Mouse (Mus musculus) adrenal gland (tissue): ENCODE measurements around the gene Sele.

Experiments
- intact Hi-C: fragments of 180-260 bp; cut with DNase I; formaldehyde crosslinking; loops from one replicate; pipeline ENCODE4 v1.15.1; 2025

The Sele gene

GRCm38 (mm10) chr1:164071111-164071510 is 23.1 kb downstream of the Sele start:
- intact Hi-C loops, result no loop called here

DNA sequence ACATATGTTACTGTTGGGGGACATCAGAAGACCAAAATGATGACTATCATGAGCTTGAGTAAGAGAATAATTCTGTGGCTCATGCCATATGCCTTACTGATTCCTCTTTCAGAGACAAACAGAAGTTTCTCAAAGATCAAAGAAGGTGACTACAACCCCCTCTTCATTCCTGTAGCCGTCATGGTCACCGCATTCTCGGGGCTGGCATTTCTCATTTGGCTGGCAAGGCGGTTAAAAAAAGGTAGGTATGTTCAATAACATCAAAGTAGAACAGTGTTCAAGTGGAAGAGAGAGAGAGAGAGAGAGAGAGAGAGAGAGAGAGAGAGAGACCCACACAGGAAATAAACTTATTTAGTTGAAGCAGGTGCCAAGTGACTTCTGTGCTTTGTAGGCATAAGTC is 24.0 kb downstream of the Sele start:
- intact Hi-C loops, result no loop called here

GRCm38 (mm10) chr1:164073091-164073490 is 25.1 kb downstream of the Sele start:
- intact Hi-C loops, result no loop called here

DNA sequence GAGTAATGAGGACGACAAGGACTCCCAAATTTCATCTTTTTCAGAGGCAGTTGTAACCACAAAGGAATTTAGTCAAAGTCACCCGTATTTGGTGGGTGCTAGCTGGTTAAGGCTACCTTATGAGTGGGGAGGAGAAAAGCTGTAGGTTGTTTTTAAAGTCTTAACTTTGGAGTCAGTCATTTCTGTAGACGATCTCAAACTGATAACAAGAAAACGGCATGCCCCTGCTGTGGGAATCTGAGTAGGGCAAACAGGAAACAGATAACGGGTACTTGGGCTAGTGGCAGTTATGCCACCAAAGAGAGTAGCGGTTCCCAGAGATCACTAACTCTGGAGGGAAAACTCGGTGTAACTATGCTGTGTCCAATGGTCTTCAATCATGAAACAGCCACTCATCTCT is 25.8 kb downstream of the Sele start:
- intact Hi-C loops, result no loop called here

DNA sequence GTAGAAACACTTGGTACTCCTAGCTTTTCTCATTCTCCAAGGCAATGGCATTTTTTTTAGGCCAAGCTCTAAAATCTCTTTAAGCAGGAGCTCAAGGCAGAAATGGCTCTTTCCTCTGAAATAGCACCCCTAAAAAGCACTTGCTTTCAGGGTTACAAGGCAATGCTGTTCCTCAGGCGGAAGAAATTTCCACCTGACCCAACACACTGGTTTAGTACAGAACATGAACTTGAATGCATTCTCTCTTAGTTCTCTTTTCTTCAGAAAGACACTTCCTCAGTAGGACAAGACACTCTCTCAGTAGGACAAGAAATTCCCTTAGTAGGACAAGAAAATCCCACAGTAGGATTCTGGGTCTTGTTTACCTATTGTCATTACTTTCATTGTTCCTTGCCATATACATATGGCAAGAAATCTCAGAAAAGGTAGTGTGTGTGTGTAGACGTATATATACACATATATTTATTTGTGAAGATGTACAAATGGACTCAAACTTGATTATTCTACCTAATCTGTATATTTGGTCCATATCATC is 26.6 kb downstream of the Sele start:
- intact Hi-C loops, result no loop called here

DNA sequence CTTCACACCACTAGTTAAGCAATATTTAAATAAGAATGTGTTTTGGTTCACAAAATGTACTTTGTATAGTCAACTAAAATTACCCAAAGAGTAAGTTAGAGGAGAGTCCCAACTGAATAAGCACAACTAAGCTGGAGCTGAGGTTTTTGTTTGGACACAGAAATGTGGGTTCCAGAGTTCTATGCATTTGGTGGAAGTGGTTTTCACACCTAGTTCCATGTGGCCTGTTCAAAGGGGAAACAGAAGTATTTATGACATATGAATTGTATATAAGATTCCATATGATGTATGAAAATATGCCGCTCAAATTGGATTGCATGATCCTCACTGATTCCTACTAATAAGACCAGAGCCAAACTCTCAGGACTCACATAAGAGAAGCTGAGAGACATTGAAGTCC is 27.4 kb downstream of the Sele start:
- intact Hi-C loops, result no loop called here

DNA sequence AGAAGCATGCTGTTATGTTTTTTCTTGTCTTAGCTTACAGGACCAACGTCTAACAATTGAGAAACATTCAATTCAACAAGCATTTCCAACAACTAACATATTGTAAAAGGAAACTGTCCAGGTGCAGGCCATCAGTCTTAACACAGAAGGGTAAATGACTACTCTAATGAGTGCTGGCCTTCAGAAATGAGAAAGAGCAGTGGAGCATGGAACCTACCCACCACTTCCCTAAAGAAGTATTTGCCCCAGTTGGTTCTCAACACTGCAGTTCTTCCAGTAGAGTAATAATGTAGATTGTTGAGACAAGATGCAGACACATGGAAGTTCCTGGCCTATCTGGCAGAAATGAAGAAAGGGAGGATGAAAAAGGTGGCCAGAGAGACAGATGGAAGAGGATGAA is 28.4 kb downstream of the Sele start:
- intact Hi-C loops, result no loop called here

GRCm38 (mm10) chr1:164077031-164077430 is 29.0 kb downstream of the Sele start:
- intact Hi-C loops, result no loop called here

DNA sequence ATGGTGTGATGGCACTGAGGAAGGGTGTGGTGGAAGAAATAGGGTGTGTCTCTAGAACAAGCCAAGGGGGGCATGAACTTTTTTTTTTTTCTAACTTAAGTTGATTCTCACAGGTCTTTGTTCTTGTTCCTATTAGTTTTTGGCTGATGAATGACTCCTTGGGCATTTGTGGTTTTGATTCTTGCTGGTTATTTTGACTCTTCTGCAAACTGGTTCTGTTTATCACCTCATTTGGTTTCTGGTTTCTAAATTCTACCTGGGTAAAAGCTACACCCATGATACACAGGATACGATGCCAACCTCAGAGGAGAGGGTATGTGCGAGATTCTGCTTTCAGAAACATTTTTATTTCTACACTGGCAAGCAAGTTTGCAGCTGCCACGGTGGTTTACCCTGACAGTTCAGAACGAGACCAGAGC is 30.3 kb downstream of the Sele start:
- intact Hi-C loops, result no loop called here

GRCm38 (mm10) chr1:164079091-164079490 is 31.1 kb downstream of the Sele start:
- intact Hi-C loops, result no loop called here

- intact Hi-C loops, result no loop called here
Measured at GRCm38 (mm10) chr1:164083046-164083445, 35.0 kb downstream of the Sele start.

- intact Hi-C loops, result no loop called here
Measured at GRCm38 (mm10) chr1:164086797-164087196, 38.8 kb downstream of the Sele start.

- intact Hi-C loops, result no loop called here
Measured at GRCm38 (mm10) chr1:164087872-164088271, 39.8 kb downstream of the Sele start.

DNA sequence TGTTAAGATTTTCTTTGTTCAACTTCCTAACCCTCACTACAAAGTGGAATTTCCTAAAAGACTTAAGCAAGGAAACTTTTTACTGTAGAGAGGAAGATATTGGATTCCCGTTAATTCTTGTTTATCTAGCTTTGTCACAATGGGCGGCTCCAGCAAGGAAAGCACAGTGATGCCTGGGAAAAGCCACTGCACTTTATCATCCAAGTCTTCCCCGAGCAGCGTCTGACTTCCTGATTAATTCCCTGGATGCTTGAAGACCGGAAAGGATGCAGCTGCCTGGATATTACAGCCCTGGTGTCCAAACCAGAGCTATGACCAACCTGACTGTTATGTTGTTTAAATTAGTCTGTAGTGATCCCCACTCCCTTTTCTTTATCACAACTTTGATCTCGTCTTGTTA is 48.7 kb downstream of the Sele start:
- intact Hi-C loops, result no loop called here

GRCm38 (mm10) chr1:164097911-164098310 is 49.9 kb downstream of the Sele start:
- intact Hi-C loops, result no loop called here

GRCm38 (mm10) chr1:164098372-164098771 is 50.3 kb downstream of the Sele start:
- intact Hi-C loops, result no loop called here
